Mouse (Mus musculus) right cerebral cortex, postnatal 10 days (tissue): Measurements from ENCODE around the gene Gga1.
A peak's percentile ranks its signal among the peaks of the same experiment; 100 is the strongest.
"Not testable (repeated sequence)": the region's sequence is repeated elsewhere in the genome, so short reads cannot be mapped to it uniquely, and the experiment has no call there.

Source experiments
- DNase-seq, 2 experiments: peaks; one replicate each; pipeline ENCODE4 v3.0.0; 2021; ENCODE audit warnings: low spot score in 2 of 2

Gga1 gene

DNA sequence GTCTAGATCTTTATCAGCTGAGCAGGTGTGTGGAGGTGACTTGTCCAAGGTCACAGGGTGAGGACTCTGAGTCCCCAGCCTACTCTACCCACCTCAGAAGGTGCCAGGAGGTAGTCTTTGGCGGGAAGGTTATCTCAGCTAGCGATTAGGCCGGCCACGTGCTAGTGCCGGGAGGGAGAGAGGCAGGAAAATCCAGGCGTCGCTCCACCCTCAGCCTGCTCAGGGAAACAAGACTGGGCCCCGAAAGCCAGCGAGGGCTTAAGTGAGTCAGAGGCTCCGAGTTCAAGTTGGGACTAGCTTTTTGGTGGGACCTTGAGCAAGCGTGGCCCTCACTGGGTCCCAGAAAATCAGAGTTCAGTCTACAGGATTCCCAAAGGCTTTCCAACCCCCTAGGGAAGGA, 31.7 kb upstream of the Gga1 start:
- no peak for DNase-seq

DNA sequence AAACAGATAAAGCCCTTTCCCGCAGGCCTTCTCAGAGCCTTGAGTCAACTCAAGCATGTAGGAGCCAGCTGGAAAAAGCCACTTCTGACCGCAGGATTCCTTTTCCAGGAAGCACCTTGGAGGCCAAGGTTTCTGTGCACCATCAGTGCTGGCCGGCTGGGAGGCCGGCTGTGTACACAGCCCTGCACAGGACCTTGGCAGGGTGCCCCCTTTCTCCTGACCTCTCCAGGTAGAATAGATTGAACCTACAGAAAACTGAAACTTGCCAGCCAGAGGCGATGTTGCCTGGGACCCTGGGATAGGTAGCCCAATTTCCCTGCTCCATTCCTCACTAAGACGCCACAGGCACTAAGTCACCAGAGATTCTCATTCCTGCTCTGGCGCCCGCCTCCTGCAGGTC, 31.1 kb upstream of the Gga1 start:
- DNase-seq = no peak

GRCm38 (mm10) chr15:78846352-78846751, 30.6 kb upstream of the Gga1 start:
- DNase-seq = no peak

DNA sequence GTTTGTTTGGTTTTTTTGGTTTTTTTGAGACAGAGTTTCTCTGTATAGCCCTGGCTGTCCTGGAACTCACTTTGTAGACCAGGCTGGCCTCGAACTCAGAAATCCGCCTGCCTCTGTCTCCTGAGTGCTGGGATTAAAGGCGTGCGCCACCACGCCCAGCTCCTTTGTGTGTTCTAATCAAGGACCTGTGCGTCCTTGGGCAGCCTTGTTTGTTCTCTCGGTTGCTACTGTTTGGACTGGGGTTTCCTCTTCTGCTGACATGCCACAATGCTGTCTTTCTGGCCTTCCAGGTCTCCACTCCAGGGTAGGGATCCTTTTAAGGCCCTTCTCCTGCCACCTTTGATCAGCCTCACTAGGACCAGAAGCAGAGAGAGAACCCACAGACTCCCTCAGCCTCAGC, 30.2 kb upstream of the Gga1 start:
- DNase-seq = not testable (repeated sequence)

- peak in 1 of 2 experiments; percentile 78 for DNase-seq
Measured at GRCm38 (mm10) chr15:78848467-78848866, 28.5 kb upstream of the Gga1 start.

DNA sequence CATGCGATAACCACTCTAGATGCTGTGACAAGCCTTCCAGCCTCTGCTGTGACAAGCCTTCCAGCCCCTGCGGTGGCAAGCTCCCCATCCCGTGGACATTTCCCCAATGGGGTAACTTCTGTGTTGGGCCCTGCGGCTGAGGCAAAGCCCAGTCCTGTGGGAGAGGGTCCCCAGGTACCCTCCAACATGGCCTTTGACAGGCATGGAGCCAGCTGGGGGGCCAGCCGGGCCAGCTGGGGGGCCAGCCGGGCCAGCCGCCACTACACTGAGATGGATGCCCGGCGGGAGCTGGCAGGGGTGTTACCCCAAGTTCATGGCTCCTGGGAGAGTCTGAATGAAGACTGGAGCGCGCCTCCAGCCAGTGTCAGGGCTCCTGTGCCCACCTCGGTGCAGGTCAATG, 27.5 kb upstream of the Gga1 start:
- no peak for DNase-seq

- DNase-seq = no peak
Measured at GRCm38 (mm10) chr15:78850059-78850824, 26.7 kb upstream of the Gga1 start.

DNA sequence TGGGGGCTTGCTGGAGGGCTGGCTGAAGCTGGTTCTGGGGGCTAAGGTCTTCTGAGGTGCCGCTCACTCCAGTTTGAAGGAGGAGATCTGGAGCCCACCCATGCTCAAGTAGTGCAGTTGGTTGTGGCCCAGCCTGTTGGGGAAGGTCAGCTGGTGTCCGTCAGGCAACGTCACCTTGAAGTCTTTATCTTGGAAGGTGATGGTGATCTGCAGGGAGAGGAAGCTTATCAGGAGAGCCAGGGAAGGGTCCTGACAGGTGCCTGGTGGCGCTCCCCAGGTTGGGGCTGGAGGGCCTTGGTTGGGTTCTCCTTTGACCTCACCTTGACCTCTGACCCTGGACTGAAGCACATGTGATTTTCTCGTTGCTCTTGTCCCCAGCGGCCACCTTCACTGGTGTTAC, 26.0 kb upstream of the Gga1 start:
- no peak for DNase-seq

DNA sequence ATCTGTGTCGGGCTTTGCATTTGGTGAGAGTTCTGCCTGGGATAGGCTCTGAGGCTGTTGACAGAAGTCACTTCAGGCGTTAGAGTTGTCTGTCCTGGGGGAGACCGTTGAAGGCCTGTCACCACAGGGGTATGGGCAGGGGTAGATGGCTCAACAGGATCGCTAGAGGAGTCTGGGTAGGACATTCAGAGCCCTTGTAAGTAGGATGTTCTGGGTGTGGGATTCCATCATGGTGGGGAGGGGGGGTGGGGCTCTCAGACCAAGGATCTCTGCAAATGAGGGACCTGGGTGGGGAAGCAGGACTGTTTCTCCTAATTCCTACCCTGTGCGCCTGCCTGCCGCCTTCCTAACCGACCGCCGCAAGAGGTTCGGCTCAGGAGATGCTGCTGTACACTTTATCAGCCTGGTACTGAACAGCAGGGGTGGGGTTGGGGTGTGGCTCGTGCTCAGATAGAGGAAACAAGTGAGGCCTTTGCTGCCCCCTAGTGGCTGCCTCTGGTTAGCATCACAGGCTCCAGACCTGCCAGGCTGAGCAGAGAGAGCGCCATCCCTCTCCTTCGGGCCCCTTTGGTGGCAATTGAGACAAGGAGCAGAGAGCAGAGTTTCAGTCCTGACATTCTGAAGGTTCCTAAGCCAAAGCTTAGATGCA, 25.4 kb upstream of the Gga1 start:
- DNase-seq = peak; percentile 90 to 93

DNA sequence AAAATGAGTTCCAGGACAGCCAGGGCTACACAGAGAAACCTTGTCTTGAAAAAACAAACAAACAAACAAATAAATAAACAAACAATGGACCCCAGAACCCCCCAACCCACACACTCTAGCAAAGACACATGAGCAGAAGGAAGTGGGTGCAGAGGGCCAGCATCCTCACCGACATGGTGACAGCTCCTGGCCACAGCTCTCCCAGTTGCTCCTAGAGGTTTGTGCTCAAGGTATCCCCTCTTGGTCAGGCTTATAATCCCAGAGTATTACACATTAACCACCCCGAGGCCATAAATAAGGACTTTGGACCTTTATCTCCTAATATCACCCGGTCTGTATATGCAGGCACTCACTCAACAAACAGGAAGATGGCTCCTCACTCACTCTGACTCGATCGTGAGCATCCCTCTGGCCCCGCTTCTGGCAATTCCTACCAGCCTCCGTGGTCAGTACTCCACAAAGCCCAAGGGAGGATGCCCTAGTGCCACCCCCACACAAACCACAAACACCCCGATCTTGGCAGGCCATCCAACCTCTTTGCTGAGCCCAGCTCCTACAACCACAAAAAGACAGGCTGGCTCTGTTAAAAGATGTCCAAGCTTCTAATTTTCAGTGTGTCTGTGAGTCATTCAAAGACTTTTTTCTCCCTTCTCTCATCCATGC, 21.6 kb upstream of the Gga1 start, which contains the start of gene Lgals2:
Lgals2 (minus strand) TSS at position 227 of the 663 bp plus-strand sequence.
- no peak for DNase-seq

DNA sequence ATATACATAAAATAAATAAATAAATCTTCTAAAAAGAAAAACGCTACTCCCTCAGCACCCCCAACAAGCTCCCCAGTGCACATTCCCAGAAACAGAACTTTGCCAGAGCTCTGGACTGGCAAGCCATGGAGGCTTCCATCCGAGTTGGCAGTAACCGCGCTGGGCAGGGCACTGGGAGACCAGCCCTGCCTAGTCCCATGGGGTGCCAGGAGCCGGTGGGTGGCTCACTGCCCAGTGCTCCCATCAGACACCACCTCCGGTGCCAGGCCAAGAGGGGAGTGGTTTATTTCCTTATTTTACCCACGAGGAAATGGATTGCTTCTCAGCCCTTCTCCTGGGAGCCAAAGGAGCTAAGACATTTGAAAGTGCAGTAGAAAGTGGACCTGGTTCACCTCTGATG, 20.0 kb upstream of the Gga1 start:
- peak; percentile 79 to 84 for DNase-seq

DNA sequence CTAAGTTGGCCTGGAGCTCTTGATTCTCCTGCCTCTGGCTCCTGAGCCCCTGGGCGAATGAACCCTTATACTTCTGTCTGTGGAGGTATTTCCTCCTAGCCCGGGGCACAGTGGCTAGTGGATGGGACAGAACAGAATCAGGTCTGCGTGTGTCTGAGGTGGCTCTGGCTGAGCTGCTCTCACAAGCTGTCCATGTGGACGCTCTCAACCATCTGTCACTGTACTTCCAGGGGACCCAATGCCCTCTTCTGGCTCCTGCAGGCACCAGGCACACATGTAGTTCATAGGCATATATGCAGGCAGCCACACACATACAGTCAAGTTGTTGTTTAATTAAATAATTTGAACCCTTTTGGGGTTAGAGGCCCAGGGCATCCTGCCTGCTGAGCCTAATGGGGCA, 17.7 kb upstream of the Gga1 start:
- DNase-seq = no peak

DNA sequence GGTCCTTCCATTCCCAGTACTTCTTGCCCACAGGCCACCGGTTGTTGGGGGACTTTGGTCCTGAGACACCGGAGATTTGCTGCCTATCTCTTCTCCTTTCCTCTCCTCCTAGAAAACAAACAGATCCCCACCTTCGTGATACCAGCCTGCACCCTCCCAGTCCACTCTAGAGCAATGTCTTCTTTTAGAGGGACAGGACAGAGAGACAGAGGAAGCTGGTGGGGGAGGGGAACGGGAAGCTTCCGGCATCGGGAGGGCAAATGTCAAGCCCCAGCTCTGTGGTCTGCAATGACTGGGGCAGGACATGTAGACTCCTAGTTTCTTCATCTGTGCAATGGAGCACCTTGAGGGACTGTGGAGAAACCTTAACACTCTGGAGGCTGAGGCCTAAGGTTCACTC, 17.3 kb upstream of the Gga1 start:
- DNase-seq = no peak

DNA sequence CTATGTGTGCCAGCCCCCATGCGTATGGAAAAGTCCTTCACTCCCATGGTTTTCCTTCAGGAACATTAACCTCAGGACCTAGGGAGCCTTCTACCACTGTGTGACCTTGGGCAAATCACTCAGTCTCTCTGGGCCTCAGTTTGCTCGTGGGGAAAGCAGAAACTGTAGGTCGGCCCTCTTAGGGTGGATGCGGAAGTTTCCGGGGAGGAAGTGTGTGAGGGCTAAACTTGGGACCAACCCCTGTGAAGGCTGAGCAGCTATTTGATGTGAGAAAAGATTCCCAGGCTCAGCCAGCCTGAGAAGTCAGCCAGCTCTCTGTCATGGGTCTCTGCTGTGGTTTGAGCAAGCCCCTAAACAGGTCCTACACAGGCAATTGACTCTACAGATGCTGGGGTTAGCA, 14.7 kb upstream of the Gga1 start:
- no peak for DNase-seq

DNA sequence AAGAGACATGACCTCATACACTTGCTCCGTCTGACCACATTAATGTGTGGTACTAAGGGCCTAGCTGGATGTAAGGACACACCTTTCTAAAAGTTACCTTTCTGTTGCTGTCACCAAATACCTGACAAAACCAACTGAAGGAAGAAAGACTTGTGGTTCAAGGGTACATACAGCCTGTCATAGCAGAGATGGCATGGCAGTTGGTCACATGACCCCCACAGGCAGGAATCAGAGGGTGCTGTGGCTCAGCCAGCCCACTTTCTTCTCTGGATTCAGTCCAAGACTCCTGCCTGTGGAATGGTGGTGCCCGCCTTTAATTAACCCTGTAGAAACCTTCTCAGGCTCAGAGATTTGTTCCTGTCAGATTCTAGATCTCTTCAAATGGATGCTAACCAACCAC, 13.8 kb upstream of the Gga1 start:
- DNase-seq = no peak

- DNase-seq = no peak
Measured at GRCm38 (mm10) chr15:78863852-78864253, 13.1 kb upstream of the Gga1 start.

- peak; percentile 65 to 76 for DNase-seq
Measured at GRCm38 (mm10) chr15:78868398-78868797, 8.6 kb upstream of the Gga1 start.

- no peak for DNase-seq
Measured at GRCm38 (mm10) chr15:78868826-78869233, 8.2 kb upstream of the Gga1 start.

- DNase-seq = peak in 1 of 2 experiments; percentile 60
Measured at GRCm38 (mm10) chr15:78869775-78870174, 7.2 kb upstream of the Gga1 start.

- DNase-seq = no peak
Measured at GRCm38 (mm10) chr15:78872021-78872608, 4.9 kb upstream of the Gga1 start.

DNA sequence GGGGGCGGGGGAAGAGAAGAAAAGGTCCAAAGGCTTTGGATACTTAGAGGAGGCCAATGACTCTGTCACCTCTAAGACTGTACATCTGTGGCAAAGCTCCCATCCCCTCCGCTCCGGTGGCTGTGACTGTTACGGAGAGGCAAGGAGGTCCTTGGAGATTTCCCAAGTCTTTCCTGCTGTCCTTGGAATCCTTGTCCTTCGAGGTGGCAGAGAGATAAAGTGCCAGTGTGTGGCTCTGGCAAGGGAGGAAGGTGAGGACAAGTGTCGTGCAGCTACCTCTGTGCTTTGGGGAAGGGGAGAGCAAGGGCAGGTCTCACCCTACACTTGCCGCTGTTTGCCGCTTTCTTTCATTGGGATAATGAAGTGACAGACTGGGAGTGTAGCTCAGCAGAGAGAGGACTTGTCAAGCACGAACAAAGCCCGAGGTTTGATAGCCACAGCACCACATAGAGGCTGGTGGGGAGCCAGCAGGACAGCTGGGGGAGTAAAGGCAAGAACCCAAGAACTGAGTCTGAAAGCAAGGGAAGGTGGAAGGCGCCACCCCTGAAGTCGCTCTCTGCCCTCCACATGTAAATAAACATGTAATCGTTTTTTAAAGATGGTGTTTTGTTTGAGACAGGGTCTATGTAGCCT, 3.1 kb upstream of the Gga1 start:
- DNase-seq = no peak

- no peak for DNase-seq
Measured at GRCm38 (mm10) chr15:78874989-78875388, 2.0 kb upstream of the Gga1 start.
